Mouse (Mus musculus) midbrain, embryonic 14.5 days (tissue): ENCODE results near the gene Pfdn6. TPM values are rescaled to one million over a fixed set of nuclear protein-coding genes. Genes with fewer than 3 reads are reported as not detected.
"Not testable (repeated sequence)": the region's sequence is repeated elsewhere in the genome, so short reads cannot be mapped to it uniquely, and the experiment has no call there.

Experiments
- ATAC-seq: fragments of 200-750 bp; cut with Nextera tagmentation; 2 replicates; pipeline ENCODE4 v1.8.0; 2017; ENCODE audit warnings: moderate number of reproducible peaks, moderate library complexity; ENCODE audit not compliant: low FRiP score, low TSS enrichment
- DNase-seq: peaks from one replicate; pipeline ENCODE4 v3.0.0-alpha.2; 2015
- H3K27ac ChIP-seq: fragments of 300-500 bp; sonication (generic); replicated peaks from 2 replicates; pipeline ENCODE4 v1.5.1; 2014; ENCODE audit warnings: mild to moderate bottlenecking, low read depth, low read length, moderate library complexity
- H3K27me3 ChIP-seq: fragments of 300-500 bp; sonication (generic); 2 replicates; pipeline ENCODE4 v1.6.1; 2014; ENCODE audit warnings: low read length, control low read depth, mixed read lengths; ENCODE audit not compliant: control insufficient read depth, insufficient read depth
- H3K36me3 ChIP-seq: fragments of 300-500 bp; sonication (generic); 2 replicates; pipeline ENCODE4 v1.6.1; 2014; ENCODE audit warnings: low read length, control low read depth; ENCODE audit not compliant: control insufficient read depth, insufficient read depth
- H3K4me1 ChIP-seq: fragments of 300-500 bp; sonication (generic); 2 replicates; pipeline ENCODE4 v1.6.1; 2014; ENCODE audit warnings: mild to moderate bottlenecking, antibody characterized with exemption, low read length, control low read depth; ENCODE audit not compliant: control insufficient read depth, insufficient read depth
- H3K4me2 ChIP-seq: fragments of 300-500 bp; sonication (generic); 2 replicates; pipeline ENCODE4 v1.6.1; 2014; ENCODE audit warnings: mild to moderate bottlenecking, low read length, moderate library complexity
- H3K4me3 ChIP-seq: fragments of 300-500 bp; sonication (generic); replicated peaks from 2 replicates; pipeline ENCODE4 v1.5.1; 2014; ENCODE audit warnings: low read depth, low read length
- H3K9ac ChIP-seq: fragments of 300-500 bp; sonication (generic); replicated peaks from 2 replicates; pipeline ENCODE4 v1.6.1; 2014; ENCODE audit warnings: mild to moderate bottlenecking, low read length, moderate library complexity
- H3K9me3 ChIP-seq: fragments of 300-500 bp; sonication (generic); 2 replicates; pipeline ENCODE4 v1.6.1; 2016; ENCODE audit warnings: low read length, control low read depth, mixed read lengths; ENCODE audit not compliant: control insufficient read depth
- WGBS: fragments of 180-500 bp; shearing (Covaris S2); extraction: QIAGEN DNeasy Blood & Tissue Kit; methylation state at CpG from one replicate; pipeline ENCODE4 v1.1.7; 2014; 5-methylcytosine and 5-hydroxymethylcytosine counted together
- polyA plus RNA-seq: library from polyadenylated mRNA; unstranded; fragments of >200 nt; fragmentation: Nextera tagmentation; extraction: Ambion mirVana; gene quantifications from 2 replicates; pipeline ENCODE4 v1.2.1, GENCODE M21; 2014

Pfdn6 gene
- polyA plus RNA-seq = 167 and 188 TPM in 2 replicates

GRCm38 (mm10) chr17:33940206-33940805 is at the start of gene Pfdn6, which contains the start of gene Wdr46:
Gene Pfdn6, minus strand, starts transcription at chr17:33940343.
Gene Wdr46, plus strand, starts transcription at chr17:33940660.
- ATAC-seq (peak; percentile 91), DNase-seq (peak; percentile 96)
- Histone ChIP-seq H3K36me3 (peaks cover 55% of the 10 kb centered on the region), H3K27ac (no peak within 1 kb of the TSS), H3K4me2 (peak within 1 kb of the TSS; percentile 95), H3K4me3 (peak within 1 kb of the TSS; percentile 67), H3K9me3 (no peaks in the 10 kb centered on the region), H3K9ac (peak within 1 kb of the TSS; percentile 65), H3K4me1 (peaks cover 16% of the 10 kb centered on the region), H3K27me3 (no peaks in the 10 kb centered on the region)
- under 1% methylated on average over 36 of the region's 36 CpGs for WGBS

- not testable (repeated sequence) for H3K4me1 ChIP-seq, H3K36me3 ChIP-seq, H3K9ac ChIP-seq, H3K9me3 ChIP-seq, ATAC-seq, H3K27ac ChIP-seq
- peak overlapping the region; percentile 45 for H3K4me3 ChIP-seq
- DNase-seq = peak; percentile 79
- H3K27me3 ChIP-seq = peaks cover 31% of the 10 kb centered on the region
- H3K4me2 ChIP-seq = peak overlapping the region; percentile 59
- 11% methylated on average over 8 of the region's 8 CpGs for WGBS
Observed at GRCm38 (mm10) chr17:33982136-33982535, 42.0 kb upstream of the Pfdn6 start.

GRCm38 (mm10) chr17:33981192-33981909 is 41.2 kb upstream of the Pfdn6 start:
- not testable (repeated sequence) for H3K36me3 ChIP-seq, H3K4me1 ChIP-seq, H3K9me3 ChIP-seq
- ATAC-seq (peak; percentile 94), DNase-seq (peak; percentile 97)
- peak overlapping the region; percentile 87 for H3K27ac ChIP-seq
- WGBS = under 1% methylated on average over 27 of the region's 27 CpGs
- peaks cover 36% of the 10 kb centered on the region for H3K27me3 ChIP-seq
- peak overlapping the region; percentile 45 for H3K4me3 ChIP-seq
- H3K9ac ChIP-seq = peak overlapping the region; percentile 52; the same call in 1 of the 2 replicates
- H3K4me2 ChIP-seq = peak overlapping the region; percentile 59

- ATAC-seq = no peak
- Histone ChIP-seq H3K4me3 (no peak overlapping the region), H3K36me3 (no peaks in the 10 kb centered on the region), H3K27me3 (peaks cover 40% of the 10 kb centered on the region), H3K9ac (no peak overlapping the region), H3K4me1 (peaks cover 5% of the 10 kb centered on the region), H3K4me2 (0 out of 2 replicates have a peak overlapping the region, but pooled peaks have one; percentile 15), H3K27ac (peak overlapping the region; percentile 20; the same call in 1 of the 2 replicates), H3K9me3 (no peaks in the 10 kb centered on the region)
- 78% methylated on average over 19 of the region's 19 CpGs for WGBS
- no peak for DNase-seq
Observed at GRCm38 (mm10) chr17:33980181-33981035, 40.3 kb upstream of the Pfdn6 start.

- ATAC-seq = no peak
- Histone ChIP-seq H3K36me3 (no peaks in the 10 kb centered on the region), H3K27me3 (peaks cover 40% of the 10 kb centered on the region), H3K4me3 (no peak overlapping the region), H3K27ac (no peak overlapping the region), H3K4me1 (peaks cover 5% of the 10 kb centered on the region), H3K4me2 (no peak overlapping the region), H3K9ac (no peak overlapping the region), H3K9me3 (no peaks in the 10 kb centered on the region)
- 81% methylated on average over 6 of the region's 6 CpGs for WGBS
- no peak for DNase-seq
Observed at GRCm38 (mm10) chr17:33979512-33980050, 39.4 kb upstream of the Pfdn6 start.

GRCm38 (mm10) chr17:33978631-33979031 is 38.5 kb upstream of the Pfdn6 start:
- Histone ChIP-seq H3K27me3 (peaks cover 40% of the 10 kb centered on the region), H3K36me3 (no peaks in the 10 kb centered on the region), H3K4me3 (peak overlapping the region; percentile 28), H3K4me2 (peak overlapping the region; percentile 48), H3K9ac (peak overlapping the region; percentile 16; the same call in 1 of the 2 replicates), H3K9me3 (no peaks in the 10 kb centered on the region), H3K4me1 (peaks cover 5% of the 10 kb centered on the region), H3K27ac (no peak overlapping the region)
- ATAC-seq (no peak), DNase-seq (peak; percentile 11)
- WGBS = under 1% methylated on average over 17 of the region's 17 CpGs

- Histone ChIP-seq H3K9me3 (no peaks in the 10 kb centered on the region), H3K9ac (peak overlapping the region; percentile 16; the same call in 1 of the 2 replicates), H3K27ac (no peak overlapping the region), H3K4me3 (peak overlapping the region; percentile 28), H3K4me2 (peak overlapping the region; percentile 48), H3K36me3 (no peaks in the 10 kb centered on the region), H3K27me3 (peaks cover 40% of the 10 kb centered on the region), H3K4me1 (peaks cover 5% of the 10 kb centered on the region)
- DNase-seq (no peak), ATAC-seq (no peak)
- 2% methylated on average over 57 of the region's 57 CpGs for WGBS
Observed at GRCm38 (mm10) chr17:33977861-33978557, 37.9 kb upstream of the Pfdn6 start.

- Histone ChIP-seq H3K9me3 (no peaks in the 10 kb centered on the region), H3K4me2 (no peak overlapping the region), H3K27ac (no peak overlapping the region), H3K4me3 (no peak overlapping the region), H3K27me3 (peaks cover 22% of the 10 kb centered on the region), H3K36me3 (no peaks in the 10 kb centered on the region), H3K4me1 (no peaks in the 10 kb centered on the region), H3K9ac (no peak overlapping the region)
- ATAC-seq (no peak), DNase-seq (no peak)
- 51% methylated on average over 3 of the region's 3 CpGs for WGBS
Observed at GRCm38 (mm10) chr17:33973572-33973971, 33.4 kb upstream of the Pfdn6 start.
